Mouse (Mus musculus) stomach, embryonic 16.5 days (tissue): ENCODE data around the gene Mybphl. TPM values are rescaled to one million over a fixed set of nuclear protein-coding genes. Genes with fewer than 3 reads are reported as not detected.

Experiments used
- ATAC-seq: fragments of 200-750 bp; cut with Nextera tagmentation; 2 replicates; pipeline ENCODE4 v1.8.0; 2017; ENCODE audit warnings: moderate number of reproducible peaks, moderate TSS enrichment; ENCODE audit not compliant: insufficient read depth, low FRiP score
- H3K27ac ChIP-seq: fragments of 300-500 bp; sonication (generic); 2 replicates; pipeline ENCODE4 v1.5.1; 2014; ENCODE audit warnings: low read length
- H3K27me3 ChIP-seq: fragments of 300-500 bp; sonication (generic); 2 replicates; pipeline ENCODE4 v1.6.1; 2014; ENCODE audit warnings: low read length, control low read depth, mixed read lengths; ENCODE audit not compliant: control insufficient read depth, insufficient read depth
- H3K36me3 ChIP-seq: fragments of 300-500 bp; sonication (generic); 2 replicates; pipeline ENCODE4 v1.6.1; 2014; ENCODE audit warnings: low read length; ENCODE audit not compliant: control insufficient read depth, insufficient read depth
- H3K4me1 ChIP-seq: fragments of 300-500 bp; sonication (generic); 2 replicates; pipeline ENCODE4 v1.6.1; 2014; ENCODE audit warnings: low read length, control low read depth, mixed read lengths; ENCODE audit not compliant: control insufficient read depth, insufficient read depth
- H3K4me2 ChIP-seq: fragments of 300-500 bp; sonication (generic); 2 replicates; pipeline ENCODE4 v1.6.1; 2014; ENCODE audit warnings: low read depth, low read length, mixed read lengths
- H3K4me3 ChIP-seq: fragments of 300-500 bp; sonication (generic); replicated peaks from 2 replicates; pipeline ENCODE4 v1.5.1; 2014; ENCODE audit warnings: mild to moderate bottlenecking, low read length
- H3K9ac ChIP-seq: fragments of 300-500 bp; sonication (generic); 2 replicates; pipeline ENCODE4 v1.6.1; 2014; ENCODE audit warnings: low read length
- H3K9me3 ChIP-seq: fragments of 300-500 bp; sonication (generic); replicated peaks from 2 replicates; pipeline ENCODE4 v1.6.1; 2016; ENCODE audit warnings: low read length, control low read depth; ENCODE audit not compliant: control insufficient read depth
- WGBS: fragments of 180-500 bp; shearing (Covaris S2); extraction: QIAGEN DNeasy Blood & Tissue Kit; methylation state at CpG from one replicate; pipeline ENCODE4 v1.1.7; 2014; 5-methylcytosine and 5-hydroxymethylcytosine counted together
- polyA plus RNA-seq: library from polyadenylated mRNA; unstranded; fragments of >200 nt; fragmentation: Nextera tagmentation; extraction: Ambion mirVana; gene quantifications from 2 replicates; pipeline ENCODE4 v1.2.1, GENCODE M21; 2015

The Mybphl gene
- polyA plus RNA-seq, 1 experiment from 2014 or later, result not detected

DNA sequence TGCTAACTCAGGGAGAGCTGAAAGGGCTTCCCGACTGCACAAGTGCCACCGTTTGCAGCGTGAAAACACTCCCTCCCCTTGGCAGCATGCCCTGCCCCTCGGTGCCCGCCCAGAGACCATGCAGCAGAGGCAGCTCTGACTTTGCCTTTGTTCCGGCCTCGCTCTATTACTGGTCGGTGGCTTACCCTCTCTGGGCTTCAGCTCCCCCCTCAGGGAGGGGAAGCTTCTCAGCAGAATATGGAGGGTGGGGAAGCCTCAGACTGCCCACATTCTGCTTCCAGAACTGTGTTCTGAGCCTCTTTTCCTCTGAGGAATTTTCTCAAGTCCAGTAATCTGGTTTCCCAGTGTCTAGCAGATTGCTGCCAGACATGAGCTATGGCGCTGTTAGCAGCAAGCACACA is 36.3 kb upstream of the Mybphl start:
- peak; percentile 83; the same call in 1 of the 2 replicates for ATAC-seq
- Histone ChIP-seq H3K9me3 (no peaks in the 10 kb centered on the region), H3K27ac (peak overlapping the region; percentile 83), H3K9ac (peak overlapping the region; percentile 32; the same call in 1 of the 2 replicates), H3K36me3 (no peaks in the 10 kb centered on the region), H3K4me1 (peaks cover 12% of the 10 kb centered on the region), H3K4me3 (no peak overlapping the region), H3K27me3 (no peaks in the 10 kb centered on the region), H3K4me2 (no peak overlapping the region)
- 53% methylated on average over 9 of the region's 9 CpGs for WGBS

DNA sequence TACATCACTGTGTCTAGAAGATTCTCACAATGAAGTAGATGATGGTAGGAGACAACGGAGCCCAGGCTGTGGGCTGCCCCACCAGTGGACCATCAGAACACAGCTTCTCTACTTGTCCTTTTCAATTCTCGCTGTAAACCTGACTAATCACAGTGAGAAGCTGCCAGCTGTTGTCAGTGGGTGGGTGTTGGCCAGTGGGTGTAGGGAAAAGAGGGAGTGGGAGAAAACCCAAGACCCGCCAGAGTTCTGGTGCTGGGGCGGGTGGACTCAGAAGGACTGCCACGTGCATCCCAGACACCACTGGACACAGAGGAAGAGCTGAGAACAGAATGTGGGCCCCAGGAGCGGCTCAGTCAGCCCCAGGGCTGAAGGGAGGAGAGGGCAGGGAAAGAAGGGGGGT is 33.9 kb upstream of the Mybphl start:
- Histone ChIP-seq H3K27me3 (no peaks in the 10 kb centered on the region), H3K9ac (no peak overlapping the region), H3K4me2 (no peak overlapping the region), H3K4me1 (peaks cover 12% of the 10 kb centered on the region), H3K27ac (no peak overlapping the region), H3K9me3 (no peaks in the 10 kb centered on the region), H3K4me3 (no peak overlapping the region), H3K36me3 (no peaks in the 10 kb centered on the region)
- ATAC-seq, result no peak
- WGBS, result 94% methylated on average over 6 of the region's 6 CpGs

DNA sequence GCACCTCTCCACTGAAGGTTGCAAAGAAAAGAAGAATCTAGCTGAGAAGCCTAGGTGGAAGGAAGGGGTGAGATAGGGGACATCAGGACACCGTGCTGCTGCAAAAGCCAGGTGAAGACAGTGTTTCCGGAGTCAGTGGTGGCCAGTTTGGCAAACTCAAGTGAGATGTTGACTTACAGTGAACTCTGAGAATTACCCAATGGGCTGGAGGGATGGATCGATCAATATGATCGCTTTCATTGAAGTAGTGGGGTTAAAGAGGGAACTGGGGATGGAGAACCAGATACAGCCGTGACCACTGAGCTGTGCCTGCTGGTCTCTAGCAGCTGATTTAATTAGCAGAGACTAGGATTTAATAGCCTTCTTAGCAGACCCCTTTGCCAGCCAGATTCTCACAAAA is 27.8 kb upstream of the Mybphl start:
- no peak overlapping the region for H3K27ac ChIP-seq
- no peaks in the 10 kb centered on the region for H3K9me3 ChIP-seq
- no peaks in the 10 kb centered on the region for H3K27me3 ChIP-seq
- H3K4me2 ChIP-seq, result no peak overlapping the region
- no peaks in the 10 kb centered on the region for H3K36me3 ChIP-seq
- H3K4me3 ChIP-seq, result no peak overlapping the region
- ATAC-seq, result no peak
- 90% methylated on average over 5 of the region's 5 CpGs for WGBS
- H3K9ac ChIP-seq, result no peak overlapping the region
- no peaks in the 10 kb centered on the region for H3K4me1 ChIP-seq

DNA sequence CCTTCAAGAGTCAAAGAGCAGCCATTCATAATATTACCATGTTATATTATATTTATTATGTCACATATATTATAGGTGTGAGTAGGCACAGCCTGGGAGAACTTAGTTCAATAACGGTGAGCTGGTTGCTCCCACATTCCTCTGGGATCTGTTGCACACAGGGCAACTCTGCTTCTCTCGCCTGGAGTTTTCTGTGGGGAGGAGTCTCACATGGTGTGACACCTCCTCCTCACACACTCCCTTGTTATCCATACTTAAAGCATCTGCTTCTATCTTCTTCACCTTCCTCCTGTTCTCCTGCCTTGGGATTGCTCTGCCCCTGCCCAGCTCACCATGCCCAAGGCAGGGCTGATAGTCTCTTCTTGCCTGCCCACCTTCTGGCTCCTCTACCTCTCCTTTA is 23.7 kb upstream of the Mybphl start:
- H3K36me3 ChIP-seq, result no peaks in the 10 kb centered on the region; the same call in 1 of the 2 replicates
- no peak for ATAC-seq
- no peaks in the 10 kb centered on the region for H3K9me3 ChIP-seq
- no peak overlapping the region for H3K4me3 ChIP-seq
- H3K27me3 ChIP-seq, result no peaks in the 10 kb centered on the region
- no peak overlapping the region for H3K9ac ChIP-seq
- H3K4me2 ChIP-seq, result no peak overlapping the region
- WGBS, result 83% methylated on average over 2 of the region's 2 CpGs
- no peak overlapping the region for H3K27ac ChIP-seq
- H3K4me1 ChIP-seq, result no peaks in the 10 kb centered on the region

DNA sequence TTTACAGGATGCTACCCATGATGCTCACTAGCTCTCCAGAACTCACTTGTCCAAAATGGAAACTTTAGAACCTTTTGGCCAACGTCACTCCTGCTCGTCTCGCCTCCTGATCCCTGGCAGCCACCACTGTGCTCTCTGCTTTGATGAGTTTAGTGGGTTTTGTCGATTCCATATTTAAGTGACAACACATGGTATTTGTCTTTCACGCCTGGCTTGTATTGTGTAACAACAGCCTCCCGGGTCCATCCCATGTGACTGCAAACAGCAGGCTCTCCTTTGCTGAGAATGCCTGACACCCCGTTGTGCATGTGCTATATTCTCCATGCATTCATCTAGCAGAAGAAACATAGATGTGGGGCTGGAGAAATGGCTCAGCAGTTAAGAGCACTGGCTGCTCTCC is 22.5 kb upstream of the Mybphl start:
- H3K9me3 ChIP-seq, result no peaks in the 10 kb centered on the region
- H3K27me3 ChIP-seq, result no peaks in the 10 kb centered on the region
- no peak overlapping the region for H3K4me2 ChIP-seq
- WGBS, result 82% methylated on average over 7 of the region's 7 CpGs
- H3K27ac ChIP-seq, result no peak overlapping the region
- H3K36me3 ChIP-seq, result no peaks in the 10 kb centered on the region; the same call in 1 of the 2 replicates
- no peak for ATAC-seq
- no peak overlapping the region for H3K9ac ChIP-seq
- no peaks in the 10 kb centered on the region for H3K4me1 ChIP-seq
- H3K4me3 ChIP-seq, result no peak overlapping the region

DNA sequence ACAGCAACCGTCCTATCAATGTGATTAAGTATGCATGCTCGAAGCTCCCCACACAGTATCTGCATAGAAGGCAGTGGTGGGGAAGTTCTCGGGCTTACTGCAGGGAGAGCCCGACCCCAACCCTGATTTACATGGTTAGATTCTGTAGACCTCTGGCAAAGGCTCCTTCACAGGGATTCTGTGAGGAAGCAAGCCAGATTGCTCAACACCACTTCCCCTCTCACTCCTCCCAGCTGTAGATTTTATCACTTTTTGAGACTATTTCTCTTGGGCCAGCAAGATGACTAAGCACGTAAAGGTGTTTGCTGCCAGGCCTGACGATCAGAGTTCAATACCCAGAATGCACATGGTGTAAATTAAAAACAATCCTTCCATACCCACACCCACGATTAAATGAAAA is 18.9 kb upstream of the Mybphl start:
- ATAC-seq, result no peak
- Histone ChIP-seq H3K9ac (no peak overlapping the region), H3K9me3 (no peaks in the 10 kb centered on the region), H3K4me1 (no peaks in the 10 kb centered on the region), H3K27ac (no peak overlapping the region), H3K27me3 (no peaks in the 10 kb centered on the region), H3K4me3 (no peak overlapping the region), H3K4me2 (no peak overlapping the region), H3K36me3 (no peaks in the 10 kb centered on the region; the same call in 1 of the 2 replicates)
- 77% methylated on average over 7 of the region's 7 CpGs for WGBS

DNA sequence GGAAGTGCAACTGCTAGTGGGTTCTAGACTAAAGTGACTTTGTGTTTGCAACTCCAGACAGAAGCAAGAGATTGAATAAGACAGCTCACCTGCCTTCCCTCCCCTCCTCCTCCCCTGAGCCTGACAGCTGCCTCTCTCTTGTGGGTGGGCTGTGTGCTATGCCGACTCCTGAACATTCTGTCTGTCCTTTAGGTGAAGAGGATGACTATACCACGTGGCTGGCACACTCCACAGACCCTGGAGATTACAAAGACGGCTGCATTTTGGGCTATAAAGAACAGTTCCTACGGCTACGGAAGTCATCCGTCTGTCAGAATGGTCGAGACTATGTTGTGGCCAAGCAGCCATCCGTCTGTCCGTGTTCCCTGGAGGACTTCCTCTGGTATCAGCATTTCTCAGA is 16.3 kb upstream of the Mybphl start:
- Histone ChIP-seq H3K9ac (no peak overlapping the region), H3K4me3 (no peak overlapping the region), H3K4me2 (no peak overlapping the region), H3K4me1 (no peaks in the 10 kb centered on the region), H3K27me3 (no peaks in the 10 kb centered on the region), H3K36me3 (no peaks in the 10 kb centered on the region), H3K27ac (no peak overlapping the region), H3K9me3 (no peaks in the 10 kb centered on the region)
- ATAC-seq, result no peak
- WGBS, result 81% methylated on average over 9 of the region's 9 CpGs

DNA sequence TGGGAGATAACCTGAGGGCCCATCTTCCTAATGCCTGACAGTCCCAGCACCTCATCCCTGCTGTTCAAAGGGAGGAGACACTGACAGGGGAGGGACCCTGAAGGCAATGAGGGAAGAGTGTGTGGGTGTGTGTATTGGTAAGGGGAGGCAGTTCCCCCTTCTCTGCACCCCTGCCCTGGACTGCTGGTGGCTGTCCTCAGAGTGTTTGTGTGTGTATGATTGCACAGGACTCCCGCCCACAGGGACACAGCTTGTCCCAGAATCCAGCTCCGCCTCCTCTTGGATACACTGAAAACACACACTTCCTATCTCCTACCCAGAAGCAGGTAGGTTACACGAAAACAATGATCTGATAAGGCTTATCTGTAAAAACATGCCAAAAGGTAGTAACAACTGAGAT is 9.5 kb upstream of the Mybphl start:
- no peak overlapping the region for H3K9ac ChIP-seq
- WGBS, result 85% methylated on average over 3 of the region's 3 CpGs
- no peak overlapping the region for H3K27ac ChIP-seq
- no peak overlapping the region for H3K4me3 ChIP-seq
- no peaks in the 10 kb centered on the region for H3K4me1 ChIP-seq
- H3K36me3 ChIP-seq, result no peaks in the 10 kb centered on the region
- no peaks in the 10 kb centered on the region for H3K27me3 ChIP-seq
- H3K4me2 ChIP-seq, result no peak overlapping the region
- ATAC-seq, result no peak
- H3K9me3 ChIP-seq, result no peaks in the 10 kb centered on the region

DNA sequence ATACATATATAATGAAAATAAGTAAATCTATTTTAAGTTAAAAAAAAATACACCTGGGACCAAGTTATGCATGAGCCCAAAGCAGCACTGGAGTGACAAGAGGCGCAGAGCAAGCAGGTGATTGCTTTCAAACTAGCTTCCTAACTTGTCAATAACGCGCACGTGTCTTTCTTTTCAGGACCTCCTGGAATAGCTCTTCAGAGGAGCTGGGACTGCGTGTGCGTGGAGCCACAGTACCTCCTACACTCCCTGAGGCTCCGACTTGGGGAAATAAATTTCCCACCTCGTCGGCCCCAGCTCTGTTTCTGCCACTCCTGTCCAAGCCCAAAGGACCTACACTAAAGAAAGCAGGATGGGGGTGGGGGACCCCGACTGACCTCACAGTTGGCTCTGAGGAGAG is 7.7 kb upstream of the Mybphl start:
- Histone ChIP-seq H3K27me3 (no peaks in the 10 kb centered on the region), H3K9me3 (no peaks in the 10 kb centered on the region), H3K4me1 (peaks cover 4% of the 10 kb centered on the region; the same call in 1 of the 2 replicates), H3K4me2 (no peak overlapping the region), H3K4me3 (no peak overlapping the region), H3K27ac (no peak overlapping the region), H3K36me3 (no peaks in the 10 kb centered on the region), H3K9ac (no peak overlapping the region)
- 90% methylated on average over 10 of the region's 10 CpGs for WGBS
- no peak for ATAC-seq

DNA sequence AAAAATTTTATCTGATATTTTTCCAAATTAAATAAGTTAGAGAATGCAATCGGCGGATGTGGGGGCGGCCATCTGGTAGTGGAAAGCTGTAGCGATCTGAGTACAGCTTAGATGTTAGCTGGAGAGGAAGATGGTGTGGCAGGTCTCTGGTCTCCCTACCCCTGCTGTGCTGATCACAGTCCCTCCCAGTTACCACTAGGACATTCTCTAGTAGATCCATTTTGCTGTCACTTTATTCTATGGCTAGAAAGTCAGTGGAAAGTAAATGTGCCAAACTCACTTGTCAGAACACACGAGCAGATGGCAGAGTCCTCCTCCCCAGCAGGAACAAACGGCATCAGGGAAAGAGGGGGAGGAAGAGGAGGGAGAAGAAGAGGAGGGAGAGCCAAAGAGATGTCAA is 6.3 kb upstream of the Mybphl start:
- H3K27ac ChIP-seq, result no peak overlapping the region
- 74% methylated on average over 6 of the region's 6 CpGs for WGBS
- no peak overlapping the region for H3K4me3 ChIP-seq
- H3K4me2 ChIP-seq, result no peak overlapping the region
- H3K36me3 ChIP-seq, result no peaks in the 10 kb centered on the region
- no peaks in the 10 kb centered on the region for H3K9me3 ChIP-seq
- H3K4me1 ChIP-seq, result peaks cover 4% of the 10 kb centered on the region; the same call in 1 of the 2 replicates
- H3K27me3 ChIP-seq, result no peaks in the 10 kb centered on the region
- no peak for ATAC-seq
- H3K9ac ChIP-seq, result no peak overlapping the region
